Mouse (Mus musculus): Measurements from ENCODE around the gene Itga4.

DNA sequence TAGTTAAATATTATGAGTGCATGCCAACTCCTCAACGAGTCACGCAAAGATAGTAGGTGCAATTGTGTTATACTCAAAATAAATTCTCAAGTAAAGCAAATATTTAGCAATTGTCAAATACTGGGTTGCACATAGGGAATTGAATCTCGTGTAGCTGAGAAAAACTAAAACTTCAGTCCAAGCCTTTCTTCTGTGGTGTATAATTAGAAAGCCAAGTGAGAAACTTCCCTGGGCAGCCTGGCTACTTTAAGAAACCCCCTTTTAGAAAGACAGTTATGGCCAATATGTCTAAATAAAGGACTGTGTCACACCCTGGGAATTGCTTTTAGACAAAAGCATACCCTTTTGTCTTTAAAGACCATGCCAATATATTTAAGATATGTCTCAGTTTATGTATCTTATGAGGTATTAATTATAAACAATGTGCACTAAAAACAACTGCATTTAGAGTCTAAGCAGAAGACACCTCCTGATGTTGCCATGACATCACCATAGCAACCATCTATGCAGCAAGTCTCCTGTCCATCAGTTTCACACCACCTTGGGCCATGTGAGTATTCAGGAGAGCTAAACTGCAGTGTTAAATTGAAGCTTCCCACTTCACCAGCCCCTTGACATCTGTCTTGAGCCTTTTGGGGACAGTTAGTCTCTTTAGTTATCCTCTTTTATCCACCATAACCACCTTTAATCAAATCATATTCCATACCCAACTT lies 30.4 kb upstream of the Itga4 start:
- TF ChIP-seq GATA1 (IDR thresholded peaks at IDR 0.05; ENCODE audit: low read length) (no peak), TAL1 (IDR thresholded peaks at IDR 0.05; ENCODE audit: low read length) (no peak)
